Mouse (Mus musculus) olfactory bulb, adult 2 months (tissue): Measurements from ENCODE around the gene Vmn1r219.

Experiments
- CTCF ChIP-seq: fragments of 200-500 bp; IDR thresholded peaks from 2 replicates; pipeline ENCODE4 v1.5.1; 2012; ENCODE audit warnings: low read depth, mild to moderate bottlenecking, low read length, moderate library complexity; ENCODE audit not compliant: insufficient read depth
- POLR2A ChIP-seq: fragments of 200-500 bp; IDR thresholded peaks from 2 replicates; pipeline ENCODE4 v1.6.1; 2012; ENCODE audit warnings: mild to moderate bottlenecking, low read depth, low read length, moderate library complexity; ENCODE audit not compliant: insufficient read depth

DNA sequence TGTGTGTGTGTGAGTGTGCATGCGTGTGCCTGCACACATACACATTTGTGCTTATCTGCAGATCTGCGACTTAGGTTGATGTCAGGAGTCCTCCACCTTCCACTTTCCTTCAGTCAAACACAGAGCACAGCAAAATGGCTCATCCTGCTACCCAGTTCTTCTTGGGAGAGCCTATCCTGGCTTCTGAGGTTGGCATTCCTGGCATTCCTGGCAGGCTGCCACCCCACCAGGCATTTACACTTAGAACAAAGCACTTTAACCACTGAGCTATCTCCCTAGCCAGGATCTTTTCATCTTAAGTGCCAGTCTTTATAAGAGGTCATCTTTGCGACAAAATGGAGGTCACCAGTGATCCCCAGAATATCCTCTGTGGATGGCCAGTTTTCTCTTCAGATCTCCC, 1.3 kb upstream of the Vmn1r219 start:
- TF ChIP-seq CTCF (no peak), POLR2A (no peak)
